Mouse (Mus musculus) mouse embryonic stem cell (cell line): Measurements from ENCODE around the gene Nexn.

Source experiments
- in situ Hi-C, 2 experiments: fragments of 300-500 bp; cut with MboI; formaldehyde crosslinking; loops; 1 replicate in 1 of 2; 3 replicates in 1 of 2; pipeline ENCODE4 v1.14.3; 2019 to 2020; ENCODE audit warnings: low sequenced_read_pairs in 2 of 2, low pct_unique_long_range_greater_than_20kb in 1 of 2, mixed read lengths in 1 of 2; ENCODE audit not compliant: unreplicated experiment in 1 of 2

The Nexn gene

GRCm38 (mm10) chr3:152250487-152250886, 15.7 kb downstream of the Nexn start:
- in situ Hi-C loops = loop anchor here in 1 of 2 experiments (25.0 kb wide), 1 partner anchor 487 kb away; no protein-coding TSS in a partner anchor

DNA sequence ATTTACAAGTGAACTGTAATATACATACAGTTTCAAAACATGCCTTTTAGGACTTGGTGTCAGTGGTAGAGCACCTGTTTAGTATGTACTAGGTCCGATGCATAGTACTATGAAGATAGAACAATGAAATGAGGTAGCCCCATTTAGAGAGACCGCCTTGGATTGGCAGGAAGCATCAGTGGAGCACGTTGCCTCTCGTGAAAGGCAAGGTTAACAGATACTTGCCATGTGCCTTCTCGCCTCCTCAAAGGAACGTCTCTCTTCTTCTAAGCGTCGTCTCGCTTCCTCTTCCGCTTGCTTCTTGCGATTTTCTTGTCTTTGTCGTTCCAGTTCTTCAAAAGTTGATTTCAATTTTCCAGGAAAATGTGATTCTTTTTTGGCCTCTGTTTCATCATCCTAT, 18.4 kb downstream of the Nexn start:
- in situ Hi-C loops = no loop called here

GRCm38 (mm10) chr3:152245273-152245910, 20.8 kb downstream of the Nexn start:
- in situ Hi-C loops = no loop called here

GRCm38 (mm10) chr3:152243304-152243703, 22.8 kb downstream of the Nexn start:
- in situ Hi-C loops = no loop called here

DNA sequence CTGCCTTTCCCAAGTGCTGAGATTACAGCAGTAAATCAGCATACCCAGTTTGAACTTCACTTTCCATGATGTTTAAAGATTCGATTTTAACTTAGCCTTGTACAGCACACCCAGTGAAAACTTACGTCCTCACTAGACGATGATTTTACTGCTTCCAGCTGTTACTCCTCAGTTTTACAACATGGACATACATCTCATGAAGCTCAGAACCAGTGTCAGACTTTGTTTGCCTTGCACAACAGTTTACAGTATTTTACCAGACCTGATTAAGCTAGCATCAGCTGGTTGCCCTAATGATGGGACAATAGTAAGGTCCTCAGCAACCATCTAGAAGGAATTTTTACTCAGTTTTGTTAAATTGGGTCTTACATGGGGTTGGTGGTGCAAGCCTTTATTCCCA, 25.1 kb downstream of the Nexn start:
- in situ Hi-C loops = no loop called here

GRCm38 (mm10) chr3:152239592-152239991, 26.6 kb downstream of the Nexn start:
- in situ Hi-C loops = no loop called here

DNA sequence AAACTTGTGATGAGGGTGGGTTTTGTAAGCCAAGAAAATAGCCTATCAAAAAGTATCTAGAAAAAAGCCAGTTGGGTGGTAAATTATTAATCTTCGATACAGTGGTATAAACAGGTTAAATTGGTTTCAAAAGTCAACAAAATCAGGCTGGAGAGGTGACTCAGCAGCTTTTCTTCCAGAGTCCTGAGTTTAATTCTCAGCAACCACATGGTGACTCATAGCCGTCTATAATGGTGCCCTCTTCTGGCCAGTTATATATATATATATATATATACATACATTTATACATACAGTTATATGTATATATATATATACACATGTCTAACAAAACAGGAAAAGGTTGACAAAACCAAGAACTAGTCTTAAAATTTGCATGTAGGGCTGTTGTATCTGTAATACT, 27.3 kb downstream of the Nexn start:
- in situ Hi-C loops = no loop called here

DNA sequence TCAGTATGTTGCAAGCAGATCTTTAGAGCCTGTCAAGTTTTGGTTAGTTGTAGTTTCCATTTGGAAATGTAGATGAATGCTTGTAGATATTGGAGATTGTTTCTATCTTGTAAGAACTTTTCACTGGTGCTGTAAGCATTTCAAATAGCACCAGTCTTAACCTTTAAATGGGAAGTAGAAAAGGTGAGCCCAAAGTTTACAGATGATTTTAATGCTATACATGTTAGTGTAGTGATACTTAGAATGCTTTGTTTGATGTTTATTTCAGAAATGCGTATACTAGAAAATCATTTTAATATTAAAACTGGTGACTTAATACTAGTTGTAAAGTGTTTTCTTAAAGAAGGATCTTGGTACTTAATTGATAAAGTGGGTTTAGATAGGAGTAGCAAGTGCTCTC, 30.3 kb downstream of the Nexn start:
- in situ Hi-C loops = no loop called here

GRCm38 (mm10) chr3:152235238-152235637, 30.9 kb downstream of the Nexn start:
- in situ Hi-C loops = no loop called here

GRCm38 (mm10) chr3:152231333-152232100, 34.6 kb downstream of the Nexn start:
- in situ Hi-C loops = no loop called here

DNA sequence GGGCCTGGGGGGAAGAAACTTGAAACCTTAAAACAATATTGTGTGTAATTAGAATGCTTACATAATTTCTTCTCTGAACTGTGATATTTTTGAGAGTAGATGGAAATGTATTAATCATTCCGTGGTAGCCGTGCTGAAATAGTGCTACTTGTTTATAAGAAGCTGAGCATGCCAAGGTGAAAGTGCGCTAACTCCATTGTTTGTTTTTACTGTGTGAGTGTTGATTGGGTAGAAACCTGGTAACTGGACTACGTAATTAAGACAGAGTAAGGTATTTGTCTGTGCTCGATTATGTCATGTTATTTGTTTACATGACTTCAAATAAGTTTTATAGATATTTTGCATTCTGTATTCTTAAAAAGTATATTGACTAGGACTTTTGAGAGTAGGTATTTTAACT, 36.9 kb downstream of the Nexn start:
- in situ Hi-C loops = no loop called here

DNA sequence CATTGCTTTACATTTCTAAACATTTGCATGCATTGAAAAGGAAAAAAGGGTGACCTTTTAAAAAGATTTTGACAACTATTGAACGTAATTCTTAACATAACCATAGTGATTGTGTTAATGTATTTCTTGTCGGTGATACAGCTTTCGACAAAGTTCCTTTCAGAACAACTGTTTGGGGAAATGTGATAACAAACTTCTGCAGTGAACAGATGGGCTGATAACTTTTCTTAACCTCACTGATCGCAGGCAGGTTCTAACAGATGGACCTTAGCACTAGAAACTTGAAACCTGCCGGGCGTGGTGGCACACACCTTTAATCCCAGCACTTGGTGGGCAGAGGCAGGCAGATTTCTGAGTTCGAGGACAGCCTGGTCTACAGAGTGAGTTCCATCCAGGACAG, 37.3 kb downstream of the Nexn start:
- in situ Hi-C loops = no loop called here

DNA sequence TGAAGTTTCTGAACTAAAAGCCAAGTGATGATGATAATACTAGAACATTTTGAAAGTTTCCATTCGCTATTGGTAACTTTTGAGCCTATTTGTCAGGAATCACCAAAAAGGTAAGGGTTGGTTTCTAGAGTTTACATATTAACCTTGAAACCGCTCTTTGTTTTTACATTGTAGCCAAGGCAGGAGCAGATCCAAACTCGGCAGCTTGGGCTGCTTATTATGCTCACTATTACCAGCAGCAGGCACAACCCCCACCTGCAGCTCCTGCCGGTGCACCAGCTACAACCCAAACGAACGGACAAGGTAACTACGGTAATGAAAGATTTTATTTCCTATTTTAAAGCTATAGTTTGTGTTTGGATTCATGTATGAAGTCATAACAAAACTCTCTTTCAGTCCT, 40.2 kb downstream of the Nexn start:
- in situ Hi-C loops = no loop called here

GRCm38 (mm10) chr3:152224918-152225317, 41.2 kb downstream of the Nexn start:
- in situ Hi-C loops = loop anchor here in 1 of 2 experiments (25.0 kb wide), 1 partner anchor 113 kb away; no protein-coding TSS in a partner anchor

- in situ Hi-C loops = loop anchor here in 1 of 2 experiments (25.0 kb wide), 1 partner anchor 101 kb away; no protein-coding TSS in a partner anchor
Observed at GRCm38 (mm10) chr3:152213416-152213815, 52.7 kb downstream of the Nexn start.

GRCm38 (mm10) chr3:152211731-152212279, 54.3 kb downstream of the Nexn start:
- in situ Hi-C loops = loop anchor here in 1 of 2 experiments (25.0 kb wide), 1 partner anchor 100 kb away; no protein-coding TSS in a partner anchor

DNA sequence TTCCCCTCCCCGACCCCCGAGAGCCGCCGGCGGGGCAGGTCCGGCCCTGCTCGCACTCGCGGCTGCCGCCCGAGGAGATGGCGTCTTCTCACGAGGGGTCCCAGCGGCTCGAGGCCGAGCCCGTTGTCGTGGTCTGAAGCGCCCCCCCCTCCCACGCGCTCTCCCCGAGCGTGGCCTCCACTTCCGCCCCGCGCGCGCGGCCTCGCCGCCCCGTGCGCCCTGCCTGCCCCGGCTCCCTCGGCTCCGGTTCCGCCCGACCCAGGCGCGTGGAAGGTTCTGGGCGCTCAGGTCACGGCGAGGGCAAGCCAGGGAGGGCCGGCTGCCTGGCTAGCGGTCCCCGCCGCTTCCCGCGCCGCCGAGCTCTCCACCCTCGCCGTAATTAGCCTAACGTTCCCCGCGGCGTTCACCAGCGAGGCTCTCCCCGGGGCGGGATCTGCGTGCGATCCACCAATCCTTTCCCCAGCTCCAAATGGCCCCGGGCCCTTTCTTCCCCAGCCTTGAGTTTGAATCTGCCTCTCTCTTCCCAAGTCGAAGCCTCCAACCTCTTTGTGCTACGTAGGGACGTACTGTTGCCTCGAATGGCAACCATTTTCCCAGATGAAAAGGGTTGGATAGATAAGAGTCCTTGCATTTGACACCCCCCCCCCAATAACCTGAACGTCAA, 55.3 kb downstream of the Nexn start:
- in situ Hi-C loops = loop anchor here in 1 of 2 experiments (25.0 kb wide), 1 partner anchor 99 kb away; no protein-coding TSS in a partner anchor

DNA sequence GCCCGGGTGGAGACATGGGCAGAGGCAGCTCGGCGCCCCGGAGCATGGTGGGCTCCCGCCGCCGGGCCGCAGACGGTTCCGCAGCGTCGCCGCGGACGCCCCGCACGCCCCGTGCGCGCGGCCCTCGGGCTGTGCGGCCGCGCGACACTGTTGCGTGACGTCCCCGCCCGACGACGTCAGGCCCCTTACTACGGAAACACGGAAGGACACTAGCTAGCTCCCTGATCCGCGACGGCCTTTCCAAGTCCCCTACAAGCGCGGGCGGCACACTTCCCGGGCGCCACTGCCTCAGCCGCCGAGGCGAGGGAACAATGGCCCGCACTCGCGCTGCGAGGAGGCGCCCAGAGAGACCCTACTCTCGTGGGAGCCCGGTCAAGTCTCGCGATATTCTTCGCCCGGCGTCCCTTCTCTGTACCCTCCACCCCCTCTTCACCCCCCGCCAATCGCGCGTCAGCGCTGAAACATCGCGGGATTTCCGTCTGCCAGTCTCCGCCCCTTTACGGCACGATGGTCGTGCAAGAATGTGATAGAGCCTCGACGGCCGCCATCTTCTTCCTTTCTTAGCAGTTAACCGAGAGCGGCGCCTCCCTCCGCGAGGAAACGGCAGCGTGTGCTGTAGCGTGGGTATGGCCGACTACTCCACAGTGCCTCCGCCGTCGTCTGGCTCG, 56.0 kb downstream of the Nexn start, which contains the start of the genes Dnajb4 and Fubp1:
Gene Dnajb4, minus strand, starts transcription at position 336 of the 668 bp plus-strand sequence.
Gene Fubp1, plus strand, starts transcription at position 456 of the 668 bp plus-strand sequence.
- in situ Hi-C loops = loop anchor here (10.0 to 25.0 kb wide), 2 partner anchors 95 to 98 kb away; no protein-coding TSS in a partner anchor
